Mouse (Mus musculus) 3T3-L1 (cell line): ENCODE results near the gene Sectm1b.

Experiments used
- DNase-seq: peaks from one replicate; pipeline ENCODE4 v3.0.0-alpha.2; 2015; ENCODE audit warnings: low read depth, low spot score

Sectm1b gene

GRCm38 (mm10) chr11:121027259-121027658 lies 36.1 kb downstream of the Sectm1b start:
- DNase-seq, result no peak

- DNase-seq, result no peak
These were observed 39.2 kb downstream of the Sectm1b start for GRCm38 (mm10) chr11:121024163-121024562.

DNA sequence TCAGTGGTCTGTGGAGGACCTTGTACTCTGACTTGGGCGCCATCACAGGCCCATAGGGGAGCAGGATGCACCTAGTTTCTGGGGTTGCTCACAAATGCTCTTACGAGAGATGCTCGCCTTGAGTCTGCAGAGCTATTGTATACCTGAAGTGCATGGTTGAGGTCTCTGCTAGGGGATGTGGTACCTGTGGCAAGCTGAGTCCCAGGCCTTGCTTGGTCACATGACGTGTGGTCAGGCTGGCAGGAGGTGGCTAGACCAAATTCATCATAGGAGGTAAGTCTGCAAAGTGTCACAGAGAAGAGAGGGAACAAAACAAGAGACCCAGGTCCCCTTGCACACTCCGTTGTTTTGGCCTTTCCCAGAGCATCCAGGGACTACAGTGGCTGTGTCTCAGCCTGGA lies 43.9 kb downstream of the Sectm1b start:
- DNase-seq, result no peak

DNA sequence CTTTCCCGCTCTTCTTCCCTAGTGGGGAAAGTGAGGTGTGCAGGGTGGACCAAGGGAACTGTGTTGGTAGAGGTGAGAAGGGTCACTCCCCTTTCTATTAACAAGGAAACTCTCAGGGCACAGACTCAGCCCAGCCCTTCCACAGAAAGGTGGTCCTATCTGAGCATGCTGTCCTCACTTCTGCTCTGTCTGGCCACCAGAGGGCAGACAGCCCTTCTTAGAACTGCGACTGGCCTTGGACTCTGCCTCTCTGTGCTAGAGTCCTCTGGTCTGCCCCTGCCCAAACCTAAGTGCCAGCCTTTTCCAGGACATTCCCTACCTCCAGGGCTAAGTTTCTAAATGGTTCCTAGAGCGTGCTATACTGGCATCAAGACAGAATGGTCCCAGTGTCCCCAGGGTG lies 45.7 kb downstream of the Sectm1b start:
- DNase-seq, result peak; percentile 81

- no peak for DNase-seq
These were observed 47.9 kb downstream of the Sectm1b start for GRCm38 (mm10) chr11:121015472-121015871.

DNA sequence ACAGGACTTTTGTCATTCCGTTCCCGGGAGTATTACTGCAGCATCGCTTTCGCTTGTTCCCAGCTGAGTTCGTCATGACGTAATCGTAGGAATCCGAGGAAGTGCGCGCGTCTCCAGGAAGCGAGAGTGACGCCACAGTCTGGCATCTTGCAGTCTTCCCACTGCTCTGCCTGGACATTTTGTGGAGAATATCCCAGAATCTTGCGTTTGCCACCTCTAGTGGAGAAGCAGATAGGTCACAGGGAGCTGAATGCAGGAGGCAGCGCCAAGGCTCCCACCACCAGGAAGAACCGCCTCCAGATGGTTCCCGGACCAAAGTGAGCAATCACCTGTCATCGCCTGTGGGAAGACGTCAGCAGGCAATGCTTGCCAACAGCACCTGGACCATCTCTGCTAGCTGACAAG lies 48.5 kb downstream of the Sectm1b start:
- peak; percentile 74 for DNase-seq

DNA sequence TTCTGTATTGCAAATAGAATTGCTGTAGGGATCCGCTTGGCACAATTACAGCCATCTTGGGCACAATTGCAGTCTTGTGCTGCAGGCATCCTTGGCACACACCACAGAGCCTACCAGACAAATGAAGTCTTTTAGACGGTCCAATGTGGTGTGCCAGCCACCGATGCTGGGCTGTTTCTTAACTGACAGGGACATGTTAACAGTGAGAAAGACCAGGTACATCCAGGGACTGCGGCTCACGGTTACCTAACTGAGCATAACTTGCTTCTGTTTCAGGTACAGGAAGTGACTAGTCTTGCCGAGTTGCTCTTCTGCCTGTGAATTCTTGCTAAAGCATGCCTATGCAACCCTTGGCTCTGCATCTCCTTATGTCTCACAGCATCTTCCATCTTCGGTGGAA lies 49.7 kb downstream of the Sectm1b start:
- no peak for DNase-seq

DNA sequence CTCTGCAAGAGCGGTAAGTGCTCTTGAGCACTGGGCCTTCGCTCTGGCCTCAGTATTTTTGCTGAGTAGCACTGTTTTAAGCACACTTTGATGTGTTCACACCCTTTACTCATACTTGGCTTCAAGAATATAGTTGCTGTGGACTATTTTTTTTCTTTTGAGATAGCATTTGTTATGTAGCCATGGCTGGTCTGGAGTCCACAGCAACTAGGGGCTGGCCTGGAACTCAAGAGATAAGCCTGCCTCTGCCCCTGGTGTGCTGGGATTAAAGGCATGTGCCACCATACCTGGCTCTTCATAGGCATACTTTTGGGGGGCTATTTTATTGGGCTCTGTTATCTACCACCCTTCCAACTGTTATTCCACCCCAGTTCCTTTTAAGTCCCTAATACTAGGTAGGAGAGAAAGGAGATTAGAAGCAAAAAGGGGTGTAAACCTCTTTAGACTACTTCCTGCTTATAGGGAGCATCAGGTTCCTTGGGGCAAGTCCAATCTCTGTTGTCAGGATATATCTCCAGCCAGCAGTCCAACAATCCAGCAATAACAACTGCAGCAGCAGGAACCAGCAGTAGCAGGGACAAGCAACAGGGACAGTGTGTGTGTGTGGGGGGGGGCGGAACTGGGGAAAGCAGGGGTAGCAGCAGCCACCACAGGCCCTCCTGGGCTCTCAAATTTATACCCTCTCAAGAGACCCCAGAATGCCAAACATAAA lies 53.2 kb downstream of the Sectm1b start:
- DNase-seq, result no peak

DNA sequence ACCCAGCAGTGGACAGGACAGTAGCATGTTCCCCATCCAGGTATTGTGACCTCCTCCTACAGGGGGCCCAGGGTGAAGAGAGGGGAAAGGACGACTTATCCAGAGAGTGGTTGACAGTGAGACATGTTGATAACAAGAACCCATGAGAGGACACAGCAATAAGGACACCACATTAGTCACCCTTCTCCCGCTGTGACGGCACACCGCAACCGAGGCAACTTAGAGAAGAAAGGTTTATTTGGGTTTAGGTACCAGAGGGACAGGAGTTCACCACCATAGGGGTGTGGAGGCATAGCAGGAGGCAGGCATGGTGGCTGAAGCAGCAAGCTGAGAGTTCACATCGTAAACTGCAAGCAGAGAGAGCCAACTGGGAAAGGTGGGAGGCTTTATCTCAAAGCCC lies 57.2 kb downstream of the Sectm1b start:
- DNase-seq, result no peak

- DNase-seq, result peak; percentile 63
These were observed 59.1 kb downstream of the Sectm1b start for GRCm38 (mm10) chr11:121004281-121004680.
